Mouse (Mus musculus) MEL (cell line): ENCODE measurements around the gene Sohlh2.

ENCODE experiments used
- CTCF ChIP-seq, 3 experiments: IDR thresholded peaks in 2 of 3; conservative IDR thresholded peaks in 1 of 3; 2 replicates each; pipeline ENCODE4 v1.5.1; 2011 to 2012; ENCODE audit warnings: low read length in 3 of 3, low read depth in 2 of 3, mild to moderate bottlenecking in 2 of 3, improper control_type of control experiment in 1 of 3, inconsistent platforms in 1 of 3, mixed read lengths in 1 of 3, moderate library complexity in 1 of 3; ENCODE audit not compliant: control insufficient read depth in 1 of 3, insufficient read depth in 1 of 3, poor library complexity in 1 of 3, severe bottlenecking in 1 of 3
- EP300 ChIP-seq, 2 experiments: IDR thresholded peaks; 2 replicates each; pipeline ENCODE4 v1.6.1; 2011; ENCODE audit warnings: improper control_type of control experiment in 2 of 2, low read length in 2 of 2, low read depth in 1 of 2, mild to moderate bottlenecking in 1 of 2
- MAX ChIP-seq: IDR thresholded peaks from 2 replicates; pipeline ENCODE4 v1.6.1; 2011; ENCODE audit warnings: low read length, improper control_type of control experiment
- MEF2A ChIP-seq: IDR thresholded peaks from 2 replicates; pipeline ENCODE4 v1.6.1; 2014; ENCODE audit warnings: low read depth, mild to moderate bottlenecking, inconsistent platforms, low read length, improper control_type of control experiment; ENCODE audit not compliant: poor library complexity, insufficient replicate concordance, severe bottlenecking; ENCODE audit errors: extremely low read depth
- MYC ChIP-seq: IDR thresholded peaks from 2 replicates; pipeline ENCODE4 v1.6.1; 2011; ENCODE audit warnings: low read depth, mild to moderate bottlenecking, low read length, improper control_type of control experiment, moderate library complexity
- NELFE ChIP-seq: IDR thresholded peaks from 2 replicates; pipeline ENCODE4 v1.6.1; 2011; ENCODE audit warnings: low read depth, low read length, improper control_type of control experiment
- NRF1 ChIP-seq: IDR thresholded peaks from 2 replicates; pipeline ENCODE4 v1.6.1; 2014; ENCODE audit warnings: low read depth, mild to moderate bottlenecking, inconsistent platforms, low read length, improper control_type of control experiment, moderate library complexity; ENCODE audit not compliant: poor library complexity, insufficient read depth, severe bottlenecking
- POLR2A ChIP-seq, 2 experiments: IDR thresholded peaks; 2 replicates each; pipeline ENCODE4 v1.6.1; 2011 to 2012; ENCODE audit warnings: low read length in 2 of 2, mild to moderate bottlenecking in 2 of 2, control low read depth in 1 of 2, improper control_type of control experiment in 1 of 2, low read depth in 1 of 2, moderate library complexity in 1 of 2; ENCODE audit not compliant: control insufficient read depth in 1 of 2, insufficient read depth in 1 of 2, poor library complexity in 1 of 2
- RAD21 ChIP-seq: IDR thresholded peaks from 2 replicates; pipeline ENCODE4 v1.6.1; 2011; ENCODE audit warnings: mild to moderate bottlenecking, low read depth, low read length, improper control_type of control experiment
- TCF12 ChIP-seq: IDR thresholded peaks from 2 replicates; pipeline ENCODE4 v1.6.1; 2014; ENCODE audit warnings: low read depth, mild to moderate bottlenecking, inconsistent platforms, low read length, improper control_type of control experiment, moderate library complexity
- USF2 ChIP-seq, 2 experiments: IDR thresholded peaks; 2 replicates each; pipeline ENCODE4 v1.6.1; 2011 to 2012; ENCODE audit warnings: improper control_type of control experiment in 2 of 2, low read length in 2 of 2, borderline replicate concordance in 1 of 2, inconsistent platforms in 1 of 2, low read depth in 1 of 2, mild to moderate bottlenecking in 1 of 2; ENCODE audit not compliant: insufficient read depth in 1 of 2
- ZNF384 ChIP-seq: IDR thresholded peaks from 2 replicates; pipeline ENCODE4 v1.6.1; 2012; ENCODE audit warnings: low read depth, mild to moderate bottlenecking, inconsistent platforms, low read length, improper control_type of control experiment

DNA sequence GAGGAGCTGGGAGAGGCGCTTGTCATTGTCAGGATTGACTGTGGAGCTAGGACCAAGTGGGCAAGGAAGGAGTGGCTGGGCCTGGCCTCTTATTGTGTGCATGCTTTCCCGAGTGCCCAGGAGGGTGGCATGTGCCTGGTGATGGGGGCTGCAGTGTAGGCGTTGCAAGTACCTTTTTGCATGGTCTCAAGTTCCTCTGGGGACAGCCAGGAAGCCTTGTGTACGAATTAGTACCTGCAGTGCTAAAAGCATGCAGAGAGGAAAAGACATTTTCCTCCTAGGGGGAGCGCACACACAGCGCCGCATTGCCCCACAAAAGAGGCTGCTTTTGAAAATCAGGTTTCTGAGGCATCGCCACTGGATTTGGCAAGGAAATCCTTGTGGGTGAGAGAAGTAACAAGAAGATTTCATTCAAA, 61.2 kb downstream of the Sohlh2 start:
- TF ChIP-seq ZNF384, result no peak
- no peak for TF ChIP-seq POLR2A (IDR thresholded peaks at IDR 0.05; ENCODE audit: control insufficient read depth in 1 of 2, insufficient read depth in 1 of 2, low read depth in 1 of 2, low read length in 2 of 2, poor library complexity in 1 of 2)
- TF ChIP-seq MYC, result no peak
- TF ChIP-seq RAD21, result no peak
- TF ChIP-seq CTCF (IDR thresholded peaks at IDR 0.05 in 2 of 3, conservative IDR thresholded peaks at IDR 0.05 in 1 of 3; ENCODE audit: control insufficient read depth in 1 of 3, insufficient read depth in 1 of 3, low read depth in 2 of 3, low read length in 3 of 3, poor library complexity in 1 of 3, severe bottlenecking in 1 of 3), result no peak
- no peak for TF ChIP-seq MEF2A
- TF ChIP-seq USF2 (IDR thresholded peaks at IDR 0.05; ENCODE audit: borderline replicate concordance in 1 of 2, insufficient read depth in 1 of 2, low read depth in 1 of 2, low read length in 2 of 2), result no peak
- TF ChIP-seq TCF12, result no peak
- no peak for TF ChIP-seq EP300 (IDR thresholded peaks at IDR 0.05; ENCODE audit: low read depth in 1 of 2, low read length in 2 of 2)
- no peak for TF ChIP-seq MAX
- TF ChIP-seq NELFE, result no peak
- TF ChIP-seq NRF1, result no peak
